ENCODE assay signal across 19 mouse cellular contexts in genomic region chr1:80061632-80062031, GRCm38 (mm10).
A peak's percentile ranks its signal among the peaks of the same experiment; 100 is the strongest.
DNase-seq lines count a peak whose midpoint lies in the region; ATAC-seq and TF ChIP-seq lines count a peak whose summit lies in the region.
"Had no signal": no experiment of that assay in that cellular context is flagged by ENCODE, and none has a peak within 500 bp of the region (broad histone marks: within the 10 kb centered on the region; RNA-seq: fewer than 3 reads in every experiment).

No protein-coding gene starts in this region.

- no peak overlapping the region for H3K27ac ChIP-seq in kidney, postnatal 0 days
- H3K27ac ChIP-seq in embryonic facial prominence, embryonic 15.5 days (replicated peaks), result peak overlapping the region; percentile 71; the same call in 1 of the 2 replicates
- no peak overlapping the region for H3K27ac ChIP-seq in limb, embryonic 14.5 days (replicated peaks; ENCODE audit: low read depth, low read length)
- H3K27ac ChIP-seq: intestine, embryonic 15.5 days; kidney, embryonic 15.5 days; liver, embryonic 14.5 days; neural tube, embryonic 12.5 days had no signal

- H3K9me3 ChIP-seq in kidney, postnatal 0 days (replicated peaks; ENCODE audit: low read length), result no peaks in the 10 kb centered on the region
- H3K9me3 ChIP-seq in embryonic facial prominence, embryonic 15.5 days (replicated peaks), result no peaks in the 10 kb centered on the region
- H3K9me3 ChIP-seq in limb, embryonic 14.5 days (ENCODE audit: control insufficient read depth, low read length), result no peaks in the 10 kb centered on the region
- H3K9me3 ChIP-seq: intestine, embryonic 15.5 days; kidney, embryonic 15.5 days; neural tube, embryonic 12.5 days had no signal

- WGBS in kidney, postnatal 0 days, result 57% methylated on average over 7 of the region's 7 CpGs
- WGBS in embryonic facial prominence, embryonic 15.5 days, result 13% methylated on average over 7 of the region's 7 CpGs
- WGBS in limb, embryonic 14.5 days, result 29% methylated on average over 7 of the region's 7 CpGs

- no peak for TF ChIP-seq POLR2A in limb, embryonic 14.5 days (IDR thresholded peaks at IDR 0.05; ENCODE audit: borderline replicate concordance, extremely low read depth, insufficient read depth, insufficient read length)

- no peaks in the 10 kb centered on the region for H3K4me1 ChIP-seq in kidney, postnatal 0 days (replicated peaks; ENCODE audit: insufficient read depth, low read length)
- no peaks in the 10 kb centered on the region for H3K4me1 ChIP-seq in embryonic facial prominence, embryonic 15.5 days
- peaks cover 13% of the 10 kb centered on the region; the same call in 1 of the 2 replicates for H3K4me1 ChIP-seq in limb, embryonic 14.5 days (ENCODE audit: control insufficient read depth, insufficient read depth, low read length)
- H3K4me1 ChIP-seq: intestine, embryonic 15.5 days; kidney, embryonic 15.5 days; neural tube, embryonic 12.5 days had no signal

- H3K4me3 ChIP-seq in kidney, postnatal 0 days (replicated peaks; ENCODE audit: low read depth, low read length), result no peak overlapping the region
- no peak overlapping the region for H3K4me3 ChIP-seq in embryonic facial prominence, embryonic 15.5 days (replicated peaks)
- no peak overlapping the region for H3K4me3 ChIP-seq in limb, embryonic 14.5 days (replicated peaks; ENCODE audit: low read length)
- H3K4me3 ChIP-seq: erythroblast, embryonic 14.5 days; intestine, embryonic 15.5 days; kidney, embryonic 15.5 days; neural tube, embryonic 12.5 days had no signal

- H3K9ac ChIP-seq in kidney, postnatal 0 days (ENCODE audit: low read depth, low read length), result no peak overlapping the region
- H3K9ac ChIP-seq in embryonic facial prominence, embryonic 15.5 days, result no peak overlapping the region
- no peak overlapping the region for H3K9ac ChIP-seq in limb, embryonic 14.5 days (ENCODE audit: low read depth, low read length, severe bottlenecking)
- H3K9ac ChIP-seq: intestine, embryonic 15.5 days; kidney, embryonic 15.5 days; liver, embryonic 14.5 days; neural tube, embryonic 12.5 days had no signal

- TF ChIP-seq CTCF in kidney, postnatal 0 days (IDR thresholded peaks at IDR 0.05; ENCODE audit: low read depth), result no peak

- H3K36me3 ChIP-seq in kidney, postnatal 0 days (ENCODE audit: insufficient read depth, low read length), result no peaks in the 10 kb centered on the region
- H3K36me3 ChIP-seq in embryonic facial prominence, embryonic 15.5 days, result no peaks in the 10 kb centered on the region
- H3K36me3 ChIP-seq in limb, embryonic 14.5 days (ENCODE audit: control insufficient read depth, insufficient read depth, low read length), result no peaks in the 10 kb centered on the region
- H3K36me3 ChIP-seq: intestine, embryonic 15.5 days; kidney, embryonic 15.5 days; neural tube, embryonic 12.5 days had no signal

- no peak overlapping the region for H3K4me2 ChIP-seq in kidney, postnatal 0 days (ENCODE audit: low read length)
- H3K4me2 ChIP-seq in embryonic facial prominence, embryonic 15.5 days (replicated peaks), result no peak overlapping the region
- no peak overlapping the region for H3K4me2 ChIP-seq in limb, embryonic 14.5 days (replicated peaks; ENCODE audit: low read depth, low read length, severe bottlenecking)
- H3K4me2 ChIP-seq: intestine, embryonic 15.5 days; kidney, embryonic 15.5 days; neural tube, embryonic 12.5 days had no signal

- no peaks in the 10 kb centered on the region for H3K27me3 ChIP-seq in kidney, postnatal 0 days (ENCODE audit: insufficient read depth, low read length)
- H3K27me3 ChIP-seq in embryonic facial prominence, embryonic 15.5 days, result no peaks in the 10 kb centered on the region
- H3K27me3 ChIP-seq in limb, embryonic 14.5 days (ENCODE audit: control insufficient read depth, insufficient read depth, low read length), result no peaks in the 10 kb centered on the region
- H3K27me3 ChIP-seq: intestine, embryonic 15.5 days; kidney, embryonic 15.5 days; neural tube, embryonic 12.5 days had no signal

- DNase-seq in embryo, embryonic 10 days (ENCODE audit: low spot score), result peak; percentile 24
- no peak for DNase-seq in embryo, embryonic 9.5 days (ENCODE audit: extremely low spot score)
- DNase-seq in kidney, postnatal 0 days (ENCODE audit: low spot score), result peak; percentile 28
- no peak for DNase-seq in kidney, postnatal 4 days
- peak; percentile 83 for DNase-seq in limb, embryonic 14.5 days (ENCODE audit: low spot score)
- DNase-seq in spleen, postnatal 10 days (ENCODE audit: low spot score in 2 of 2), result no peak
- no peak for DNase-seq in cerebellum, adult 18-20 months
- DNase-seq: adrenal gland, postnatal 14 days; cerebellum, postnatal 10 days; heart, adult 18-20 months; right cerebral cortex, postnatal 25 days; thymus, postnatal 4 days had no signal

- ATAC-seq in kidney, postnatal 0 days (replicated peaks; ENCODE audit: low FRiP score, low read depth), result no peak
- peak; percentile 72; the same call in 1 of the 2 replicates for ATAC-seq in embryonic facial prominence, embryonic 15.5 days (ENCODE audit: insufficient number of reproducible peaks, low FRiP score, low TSS enrichment, low read depth)
- peak; percentile 77; the same call in 1 of the 2 replicates for ATAC-seq in limb, embryonic 14.5 days (ENCODE audit: low FRiP score, low read depth)
- ATAC-seq: intestine, embryonic 15.5 days; lung, postnatal 0 days had no signal

Comparison
In these comparisons a context has a peak if more than half of its experiments do, and no peak if none do; other contexts are left out.
1. DNase-seq: peak in embryo, embryonic 10 days (single experiment), kidney, postnatal 0 days (single experiment) and limb, embryonic 14.5 days (single experiment); none in embryo, embryonic 9.5 days (single experiment), kidney, postnatal 4 days (0 of 2), spleen, postnatal 10 days (0 of 2) and cerebellum, adult 18-20 months (0 of 2).